Mouse (Mus musculus): Measurements from ENCODE around the gene Tbx20.

DNA sequence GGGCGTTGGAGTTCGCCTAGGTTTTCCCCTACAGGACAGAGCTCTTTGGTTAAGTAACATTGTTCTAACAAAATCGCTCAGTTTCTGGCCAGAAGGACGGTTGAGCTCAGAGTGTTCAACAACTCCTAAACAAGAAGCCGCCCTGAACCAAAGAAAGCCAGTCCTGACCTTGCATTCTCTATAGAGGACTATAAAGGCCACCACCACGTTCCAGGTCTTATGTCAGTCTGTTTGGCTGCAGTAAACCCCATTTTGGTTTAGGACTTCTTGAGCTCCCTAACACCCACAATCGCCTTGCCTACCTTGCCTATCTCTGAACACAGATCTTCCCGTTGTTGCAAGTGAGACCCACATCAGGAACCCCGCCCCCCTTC is 77.7 kb downstream of the Tbx20 start:
- TF ChIP-seq CTCF (IDR thresholded peaks at IDR 0.05; ENCODE audit: low read depth, low read length) = no peak
- TF ChIP-seq POLR2AphosphoS5 (IDR thresholded peaks at IDR 0.05; ENCODE audit: insufficient replicate concordance, low read depth, low read length) = no peak
- no peak for TF ChIP-seq GATA1 (IDR thresholded peaks at IDR 0.05; ENCODE audit: borderline replicate concordance, low read length)

Data from G1E (cell line).